Mouse (Mus musculus): ENCODE measurements around the gene Rpl10.

The Rpl10 gene

DNA sequence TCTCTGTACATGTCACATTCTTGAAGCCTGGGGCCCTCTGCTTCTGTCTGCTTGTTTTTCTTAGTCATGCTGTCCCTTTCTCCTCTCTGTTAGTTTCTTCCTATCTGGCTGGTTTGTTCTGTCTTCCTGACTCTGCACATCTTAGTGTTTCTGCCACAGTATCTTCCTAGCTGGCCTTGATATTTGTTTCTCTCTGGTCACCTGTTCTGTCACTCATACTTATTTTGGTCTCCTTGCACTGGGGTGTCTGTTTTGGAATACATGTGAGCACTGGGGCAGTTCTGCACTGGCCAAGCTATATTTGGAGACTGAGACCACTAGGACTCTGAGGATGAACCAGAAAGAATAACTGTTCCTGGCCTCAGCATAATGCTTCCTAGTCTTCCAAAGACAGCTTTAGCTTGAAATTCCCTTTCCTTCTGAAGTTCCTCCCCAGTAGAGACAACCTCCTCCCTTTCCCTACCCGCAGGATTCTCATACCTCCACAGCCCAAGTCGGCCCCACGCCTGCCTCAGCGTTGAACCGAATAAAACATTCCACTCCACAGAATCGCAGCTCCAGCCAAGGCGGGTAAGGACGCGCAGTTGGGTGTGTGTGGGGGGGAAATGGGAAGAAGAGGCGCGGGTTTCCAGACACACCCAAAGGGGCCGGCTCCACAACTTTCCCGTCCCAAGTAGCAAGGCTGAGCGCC, 10.6 kb downstream of the Rpl10 start:
- no peak for DNase-seq (ENCODE audit: low spot score)

GRCm38 (mm10) chrX:74281732-74282394, 11.3 kb downstream of the Rpl10 start, which contains the start of the genes Taz and Dnase1l1:
Taz (plus strand) TSS chrX:74281912.
Dnase1l1 (minus strand) TSS chrX:74282337.
- peak; percentile 24 for DNase-seq (ENCODE audit: low spot score)

- peak; percentile 65 for DNase-seq (ENCODE audit: low spot score)
Observed at GRCm38 (mm10) chrX:74282395-74283091, 11.9 kb downstream of the Rpl10 start.

GRCm38 (mm10) chrX:74283092-74283437, 12.5 kb downstream of the Rpl10 start:
- DNase-seq (ENCODE audit: low spot score) = no peak

- DNase-seq (ENCODE audit: low spot score) = no peak
Observed at GRCm38 (mm10) chrX:74293431-74293830, 22.8 kb downstream of the Rpl10 start.

- peak; percentile 87 for DNase-seq (ENCODE audit: low spot score)
Observed at GRCm38 (mm10) chrX:74296538-74297448, 26.2 kb downstream of the Rpl10 start, which contains the start of gene Atp6ap1. Atp6ap1 (plus strand) TSS chrX:74297097.

DNA sequence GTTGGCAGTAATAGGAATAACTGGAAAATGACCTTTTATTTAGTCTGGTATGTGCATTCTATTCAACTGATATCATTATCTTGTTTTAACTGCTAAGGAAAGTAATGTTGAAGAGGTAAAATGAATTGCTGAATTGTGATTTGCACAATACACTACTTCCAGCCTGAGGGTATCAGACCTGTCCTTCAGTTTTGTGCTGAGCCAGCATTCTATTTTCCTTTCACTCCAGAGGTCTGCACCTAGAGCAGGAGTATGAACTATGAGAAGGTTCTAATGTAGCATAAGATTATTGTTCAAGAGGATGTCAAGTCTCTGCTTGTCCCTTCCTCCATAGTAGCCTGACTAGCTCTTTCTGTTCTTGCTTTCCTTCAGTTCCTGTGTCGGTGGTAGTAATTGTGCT, 27.7 kb downstream of the Rpl10 start:
- no peak for DNase-seq (ENCODE audit: low spot score)

DNA sequence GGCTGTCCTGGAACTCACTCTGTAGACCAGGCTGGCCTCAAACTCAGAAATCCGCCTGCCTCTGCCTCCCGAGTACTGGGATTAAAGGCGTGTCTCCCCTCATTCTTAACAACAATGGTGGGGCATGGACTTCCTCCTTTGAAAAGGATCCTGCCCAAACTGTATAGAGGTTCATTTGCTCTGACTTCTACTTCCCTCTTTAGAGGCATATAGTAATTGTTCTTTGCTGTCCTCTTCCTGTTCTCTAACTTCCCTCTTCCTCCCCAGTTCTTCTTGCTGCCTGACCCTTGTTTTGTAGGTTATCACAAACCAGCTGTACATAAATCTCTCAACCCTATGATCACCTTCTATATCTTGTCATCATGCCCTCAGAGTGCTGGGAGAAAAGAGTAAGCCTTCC, 29.1 kb downstream of the Rpl10 start:
- DNase-seq (ENCODE audit: low spot score) = no peak

DNA sequence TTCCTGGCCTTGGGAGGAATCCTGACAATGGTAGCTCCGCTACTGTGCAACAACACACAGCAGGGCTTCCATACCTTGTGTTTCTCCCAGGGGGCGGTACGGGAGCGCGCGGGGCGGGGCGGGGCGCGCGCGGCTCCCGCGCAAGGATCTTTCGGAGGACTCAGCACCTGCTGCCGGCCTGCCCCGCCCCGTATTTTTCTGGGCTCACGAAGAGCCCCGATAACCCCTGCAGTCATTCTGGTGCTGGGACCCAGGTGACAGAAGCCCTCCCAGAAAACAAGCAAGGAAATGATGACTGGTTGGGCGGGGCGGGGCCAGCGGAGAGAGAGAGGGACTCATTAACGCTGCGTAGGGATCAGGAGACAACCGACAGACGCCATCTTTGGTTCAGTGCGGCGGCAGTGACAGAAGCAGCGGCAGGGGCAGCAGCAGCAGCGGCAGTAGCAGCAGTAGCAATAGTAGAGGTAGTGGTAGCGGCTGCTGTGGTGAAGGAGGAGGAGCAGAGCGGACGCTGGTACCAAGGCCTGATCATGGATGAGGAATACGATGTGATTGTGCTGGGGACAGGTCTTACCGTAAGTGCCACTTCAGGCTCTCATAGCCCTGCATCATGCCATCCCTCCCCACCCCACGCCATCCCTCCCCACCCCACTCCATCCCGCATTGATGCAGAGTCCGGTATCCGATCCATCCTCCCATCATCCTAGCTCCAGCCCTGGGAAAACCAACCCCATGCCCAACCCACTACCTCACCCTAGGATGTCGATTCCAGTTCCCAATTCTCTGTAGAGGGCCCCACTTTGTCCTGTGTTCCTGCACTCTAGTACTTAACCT, 34.5 kb downstream of the Rpl10 start, which contains the start of gene Gdi1:
TSS of gene Gdi1 (plus strand) at position 132 of the 834 bp plus-strand sequence.
- DNase-seq (ENCODE audit: low spot score) = no peak

DNA sequence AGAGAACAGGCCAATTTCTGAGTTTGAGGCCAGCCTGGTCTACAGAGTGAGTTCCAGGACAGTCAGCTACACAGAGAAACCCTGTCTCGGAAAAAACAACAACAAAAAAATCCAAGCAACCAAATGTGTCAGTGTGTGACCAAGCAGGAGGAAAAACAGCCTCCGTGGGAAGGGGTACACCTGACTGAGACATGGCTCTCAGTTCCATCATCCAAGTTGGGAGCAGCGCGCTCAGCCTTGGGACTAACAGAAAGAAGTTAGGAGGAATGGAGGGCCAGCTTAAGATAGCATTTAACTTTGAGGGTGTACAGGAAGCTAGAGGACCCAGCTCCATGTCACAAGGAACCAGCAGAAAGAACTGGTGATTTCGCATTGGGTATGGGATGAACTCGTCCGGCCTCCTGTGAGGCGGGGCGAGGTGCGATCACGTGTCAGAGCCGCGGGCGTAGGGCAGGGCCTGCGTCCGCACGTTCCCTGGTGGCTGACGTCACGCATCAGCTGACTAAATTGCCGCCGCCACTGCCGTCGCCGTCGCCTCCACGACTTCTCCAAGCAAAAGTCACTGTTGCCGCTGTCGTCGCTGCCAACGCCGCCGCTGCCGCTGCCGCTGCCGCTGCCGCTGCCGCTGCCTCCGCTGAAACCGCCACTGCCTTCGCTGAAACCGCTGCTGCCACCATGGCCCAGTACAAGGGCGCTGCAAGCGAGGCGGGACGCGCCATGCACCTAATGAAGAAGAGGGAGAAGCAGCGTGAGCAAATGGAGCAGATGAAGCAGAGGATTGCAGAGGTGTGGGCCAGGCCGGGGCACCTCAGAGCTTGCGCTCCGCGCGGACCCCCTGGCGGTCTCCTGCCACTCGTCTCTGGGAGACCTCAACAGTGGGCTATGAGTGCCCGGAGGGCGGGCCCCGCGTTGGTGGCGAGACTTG, 42.2 kb downstream of the Rpl10 start, which contains the start of gene Fam50a:
TSS of gene Fam50a (plus strand) at position 494 of the 925 bp plus-strand sequence.
- DNase-seq (ENCODE audit: low spot score) = peak; percentile 31
